Mouse (Mus musculus): Measurements from ENCODE around the gene G3bp1.
A peak's percentile ranks its signal among the peaks of the same experiment; 100 is the strongest.

G3bp1 gene

GRCm38 (mm10) chr11:55464707-55465106 lies 4.8 kb upstream of the G3bp1 start:
- no peak for DNase-seq (ENCODE audit: low spot score)

GRCm38 (mm10) chr11:55465177-55465576 lies 4.3 kb upstream of the G3bp1 start:
- no peak for DNase-seq (ENCODE audit: low spot score)

- DNase-seq (ENCODE audit: low spot score), result no peak
These were observed 1.5 kb upstream of the G3bp1 start for GRCm38 (mm10) chr11:55468012-55468411.

- DNase-seq (ENCODE audit: low spot score), result peak; percentile 66
These were observed 856 bp upstream of the G3bp1 start for GRCm38 (mm10) chr11:55468611-55469047.

- peak; percentile 56 for DNase-seq (ENCODE audit: low spot score)
These were observed 622 bp downstream of the G3bp1 start for GRCm38 (mm10) chr11:55469923-55470691.

GRCm38 (mm10) chr11:55470761-55471160 lies 1.3 kb downstream of the G3bp1 start:
- no peak for DNase-seq (ENCODE audit: low spot score)

- no peak for DNase-seq (ENCODE audit: low spot score)
These were observed 2.0 kb downstream of the G3bp1 start for GRCm38 (mm10) chr11:55471467-55471866.

GRCm38 (mm10) chr11:55473219-55473618 lies 3.7 kb downstream of the G3bp1 start:
- DNase-seq (ENCODE audit: low spot score), result no peak

- no peak for DNase-seq (ENCODE audit: low spot score)
These were observed 16.0 kb downstream of the G3bp1 start for GRCm38 (mm10) chr11:55485443-55485842.

- no peak for DNase-seq (ENCODE audit: low spot score)
These were observed 26.7 kb downstream of the G3bp1 start for GRCm38 (mm10) chr11:55496158-55496557.

- no peak for DNase-seq (ENCODE audit: low spot score)
These were observed 28.4 kb downstream of the G3bp1 start for GRCm38 (mm10) chr11:55497885-55498284.

- no peak for DNase-seq (ENCODE audit: low spot score)
These were observed 32.6 kb downstream of the G3bp1 start for GRCm38 (mm10) chr11:55501955-55502531.

GRCm38 (mm10) chr11:55502886-55503285 lies 33.4 kb downstream of the G3bp1 start:
- no peak for DNase-seq (ENCODE audit: low spot score)

GRCm38 (mm10) chr11:55505485-55505884 lies 36.0 kb downstream of the G3bp1 start:
- no peak for DNase-seq (ENCODE audit: low spot score)

GRCm38 (mm10) chr11:55511374-55511773 lies 41.9 kb downstream of the G3bp1 start:
- no peak for DNase-seq (ENCODE audit: low spot score)

- no peak for DNase-seq (ENCODE audit: low spot score)
These were observed 48.2 kb downstream of the G3bp1 start for GRCm38 (mm10) chr11:55517666-55518065.

- peak; percentile 72 for DNase-seq (ENCODE audit: low spot score)
These were observed 49.6 kb downstream of the G3bp1 start for GRCm38 (mm10) chr11:55518806-55519674.

GRCm38 (mm10) chr11:55530741-55531140 lies 61.3 kb downstream of the G3bp1 start:
- DNase-seq (ENCODE audit: low spot score), result no peak

GRCm38 (mm10) chr11:55533378-55533777 lies 63.9 kb downstream of the G3bp1 start:
- peak; percentile 58 for DNase-seq (ENCODE audit: low spot score)

GRCm38 (mm10) chr11:55534766-55535165 lies 65.3 kb downstream of the G3bp1 start:
- DNase-seq (ENCODE audit: low spot score), result no peak

GRCm38 (mm10) chr11:55542128-55542527 lies 72.6 kb downstream of the G3bp1 start:
- DNase-seq (ENCODE audit: low spot score), result no peak

GRCm38 (mm10) chr11:55542671-55543070 lies 73.2 kb downstream of the G3bp1 start:
- DNase-seq (ENCODE audit: low spot score), result no peak

- no peak for DNase-seq (ENCODE audit: low spot score)
These were observed 76.2 kb downstream of the G3bp1 start for GRCm38 (mm10) chr11:55545690-55546089.
